Mouse (Mus musculus) thymus, postnatal 36 days (tissue): Measurements from ENCODE around the gene E130114P18Rik.

ENCODE experiments used
- DNase-seq, 2 experiments: peaks; one replicate each; pipeline ENCODE4 v3.0.0; 2022; ENCODE audit warnings: mixed read lengths in 2 of 2

The E130114P18Rik gene

GRCm38 (mm10) chr4:97636569-97636968 lies 141.3 kb downstream of the E130114P18Rik start:
- DNase-seq, result no peak

GRCm38 (mm10) chr4:97635757-97636292 lies 142.1 kb downstream of the E130114P18Rik start:
- DNase-seq, result no peak

GRCm38 (mm10) chr4:97635296-97635755 lies 142.6 kb downstream of the E130114P18Rik start:
- DNase-seq, result no peak

- no peak for DNase-seq
Measured at GRCm38 (mm10) chr4:97628881-97629605, 148.8 kb downstream of the E130114P18Rik start.

- DNase-seq, result no peak
Measured at GRCm38 (mm10) chr4:97626002-97626720, 151.7 kb downstream of the E130114P18Rik start.

GRCm38 (mm10) chr4:97623165-97623564 lies 154.7 kb downstream of the E130114P18Rik start:
- DNase-seq, result peak; percentile 9 to 18

- no peak for DNase-seq
Measured at GRCm38 (mm10) chr4:97621731-97622130, 156.1 kb downstream of the E130114P18Rik start.

GRCm38 (mm10) chr4:97620409-97620808 lies 157.5 kb downstream of the E130114P18Rik start:
- no peak for DNase-seq

GRCm38 (mm10) chr4:97618668-97619373 lies 159.1 kb downstream of the E130114P18Rik start:
- DNase-seq, result peak; percentile 5 to 6

GRCm38 (mm10) chr4:97615031-97615430 lies 162.8 kb downstream of the E130114P18Rik start:
- no peak for DNase-seq

GRCm38 (mm10) chr4:97611251-97611847 lies 166.5 kb downstream of the E130114P18Rik start:
- DNase-seq, result no peak

GRCm38 (mm10) chr4:97609831-97610727 lies 167.8 kb downstream of the E130114P18Rik start:
- DNase-seq, result no peak

GRCm38 (mm10) chr4:97609329-97609728 lies 168.5 kb downstream of the E130114P18Rik start:
- DNase-seq, result no peak

- no peak for DNase-seq
Measured at GRCm38 (mm10) chr4:97608728-97609127, 169.2 kb downstream of the E130114P18Rik start.

- DNase-seq, result no peak
Measured at GRCm38 (mm10) chr4:97608134-97608533, 169.7 kb downstream of the E130114P18Rik start.

GRCm38 (mm10) chr4:97607169-97607568 lies 170.7 kb downstream of the E130114P18Rik start:
- DNase-seq, result no peak

GRCm38 (mm10) chr4:97606524-97606923 lies 171.4 kb downstream of the E130114P18Rik start:
- DNase-seq, result no peak

- DNase-seq, result no peak
Measured at GRCm38 (mm10) chr4:97602579-97602978, 175.3 kb downstream of the E130114P18Rik start.

- no peak for DNase-seq
Measured at GRCm38 (mm10) chr4:97600875-97601835, 176.7 kb downstream of the E130114P18Rik start.

- DNase-seq, result no peak
Measured at GRCm38 (mm10) chr4:97597443-97597842, 180.4 kb downstream of the E130114P18Rik start.
